Mouse (Mus musculus): ENCODE measurements around the gene Sema6c.
"Not testable (repeated sequence)": the region's sequence is repeated elsewhere in the genome, so short reads cannot be mapped to it uniquely, and the experiment has no call there.

- not testable (repeated sequence) for TF ChIP-seq CTCF (IDR thresholded peaks at IDR 0.05; ENCODE audit: low read depth, low read length); POLR2A (IDR thresholded peaks at IDR 0.05; ENCODE audit: extremely low read depth, insufficient read depth, low read length)
These were observed 52.8 kb downstream of the Sema6c start for GRCm38 (mm10) chr3:95212889-95213608.

All from liver, adult 2 months (tissue).